Mouse (Mus musculus) kidney, adult 2 months (tissue): ENCODE measurements around the gene Shc4.

ENCODE experiments used
- CTCF ChIP-seq: fragments of 200-500 bp; conservative IDR thresholded peaks from 2 replicates; pipeline ENCODE4 v1.5.1; 2011; ENCODE audit warnings: low read depth, mild to moderate bottlenecking, control low read depth, low read length, moderate library complexity, mixed read lengths; ENCODE audit not compliant: insufficient read depth, insufficient read length
- POLR2A ChIP-seq: fragments of 200-500 bp; IDR thresholded peaks from one replicate; pipeline ENCODE4 v1.6.1; 2011; ENCODE audit warnings: low read depth, low read length, control low read depth

- no peak for TF ChIP-seq CTCF
- TF ChIP-seq POLR2A: no peak
These were observed 99.7 kb downstream of the Shc4 start for GRCm38 (mm10) chr2:125624127-125624685.
